Mouse (Mus musculus) stomach, postnatal 0 days (tissue): ENCODE results near the gene Opcml.

Source experiments
- CTCF ChIP-seq: IDR thresholded peaks from 2 replicates; pipeline ENCODE4 v1.5.1; 2016; ENCODE audit warnings: antibody characterized with exemption, low read depth, mild to moderate bottlenecking, moderate library complexity
- EP300 ChIP-seq: optimal IDR thresholded peaks from 2 replicates; pipeline ENCODE3; 2016; ENCODE audit warnings: antibody characterized with exemption

DNA sequence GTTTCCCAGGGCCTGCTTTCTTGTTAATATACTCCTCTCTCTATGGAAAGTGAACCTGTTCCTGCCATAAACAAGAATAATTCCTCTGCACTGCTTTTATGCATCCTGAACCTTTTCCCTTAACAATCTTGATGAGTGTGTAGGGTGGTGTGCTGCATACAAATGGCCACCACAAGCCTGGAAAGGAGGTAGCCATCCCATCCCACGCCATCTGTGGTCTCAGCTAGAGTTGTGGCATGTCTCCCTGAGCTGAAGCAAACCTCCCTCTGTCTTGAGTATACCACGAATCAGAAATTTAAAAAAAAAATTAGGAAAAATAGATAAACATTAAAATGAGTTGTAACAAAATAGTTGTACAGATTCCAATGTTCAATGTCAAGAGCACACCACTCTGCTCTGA lies 432.2 kb downstream of the Opcml start:
- TF ChIP-seq CTCF (no peak), EP300 (no peak)
